Mouse (Mus musculus) embryonic facial prominence, embryonic 14.5 days (tissue): ENCODE results near the gene Rorc. TPM values are rescaled to one million over a fixed set of nuclear protein-coding genes. Genes with fewer than 3 reads are reported as not detected.

Source experiments
- ATAC-seq: fragments of 200-750 bp; cut with Nextera tagmentation; 2 replicates; pipeline ENCODE4 v1.8.0; 2017; ENCODE audit warnings: low read depth, moderate number of reproducible peaks, moderate TSS enrichment
- DNase-seq: peaks from one replicate; pipeline ENCODE4 v3.0.0-alpha.2; 2015; ENCODE audit warnings: low spot score
- H3K27ac ChIP-seq: fragments of 300-500 bp; sonication (generic); replicated peaks from 2 replicates; pipeline ENCODE4 v1.5.1; 2014; ENCODE audit warnings: low read depth, mild to moderate bottlenecking, low read length, moderate library complexity
- H3K27me3 ChIP-seq: fragments of 300-500 bp; sonication (generic); replicated peaks from 2 replicates; pipeline ENCODE4 v1.6.1; 2014; ENCODE audit warnings: low read length; ENCODE audit not compliant: control insufficient read depth, insufficient read depth
- H3K36me3 ChIP-seq: fragments of 300-500 bp; sonication (generic); 2 replicates; pipeline ENCODE4 v1.6.1; 2014; ENCODE audit warnings: low read length, mixed read lengths; ENCODE audit not compliant: control insufficient read depth, insufficient read depth
- H3K4me1 ChIP-seq: fragments of 300-500 bp; sonication (generic); 2 replicates; pipeline ENCODE4 v1.6.1; 2014; ENCODE audit warnings: antibody characterized with exemption, low read length; ENCODE audit not compliant: control insufficient read depth, insufficient read depth
- H3K4me2 ChIP-seq: fragments of 300-500 bp; sonication (generic); 2 replicates; pipeline ENCODE4 v1.6.1; 2014; ENCODE audit warnings: low read depth, mild to moderate bottlenecking, low read length, moderate library complexity, mixed read lengths
- H3K4me3 ChIP-seq: fragments of 300-500 bp; sonication (generic); 2 replicates; pipeline ENCODE4 v1.5.1; 2014; ENCODE audit warnings: low read depth, mild to moderate bottlenecking, low read length
- H3K9ac ChIP-seq: fragments of 300-500 bp; sonication (generic); 2 replicates; pipeline ENCODE4 v1.6.1; 2014; ENCODE audit warnings: low read depth, mild to moderate bottlenecking, low read length, moderate library complexity, mixed read lengths
- H3K9me3 ChIP-seq: fragments of 300-500 bp; sonication (generic); 2 replicates; pipeline ENCODE4 v1.6.1; 2016; ENCODE audit warnings: low read length; ENCODE audit not compliant: control insufficient read depth
- WGBS: fragments of 180-500 bp; shearing (Covaris S2); extraction: QIAGEN DNeasy Blood & Tissue Kit; methylation state at CpG from one replicate; pipeline ENCODE4 v1.1.7; 2014; 5-methylcytosine and 5-hydroxymethylcytosine counted together
- polyA plus RNA-seq: library from polyadenylated mRNA; unstranded; fragments of >200 nt; fragmentation: Nextera tagmentation; extraction: Ambion mirVana; gene quantifications from 2 replicates; pipeline ENCODE4 v1.2.1, GENCODE M21; 2014

Rorc gene
- polyA plus RNA-seq, 1 experiment from 2014 or later: 2.8 TPM

DNA sequence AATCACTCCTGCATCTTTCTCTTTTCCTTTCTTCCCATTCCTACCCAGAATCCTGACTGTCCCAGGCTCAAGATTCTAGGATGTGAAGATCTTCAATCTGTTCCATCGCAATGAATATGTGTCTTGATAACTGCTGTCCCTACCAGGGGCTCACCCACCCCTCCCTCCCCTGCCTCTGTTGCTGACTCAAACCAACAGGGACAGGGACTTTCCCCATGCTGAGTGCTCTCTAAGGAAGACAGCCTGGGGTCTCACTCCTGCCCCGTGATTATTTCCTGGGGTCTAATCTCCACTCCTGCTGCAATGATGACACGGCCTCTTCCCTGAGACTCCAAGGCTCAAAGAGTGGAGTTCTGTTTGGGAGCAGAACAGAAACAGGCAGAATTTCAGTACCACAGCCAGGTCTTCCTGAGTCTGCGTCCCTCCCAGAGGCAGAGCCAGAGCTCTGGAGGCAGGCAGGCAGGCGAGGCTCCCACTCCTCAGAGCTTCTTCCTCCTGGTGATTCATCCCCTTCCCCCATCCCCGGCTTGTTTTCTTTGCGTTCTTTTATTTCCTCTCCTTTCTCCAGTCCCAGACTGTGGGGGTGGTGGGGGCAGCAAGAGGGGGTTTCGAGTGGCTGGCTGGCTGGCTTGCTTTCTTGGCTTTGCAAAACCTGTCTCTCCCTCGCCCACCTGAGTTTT is 7.4 kb downstream of the Rorc start:
- ATAC-seq: no peak
- no peak overlapping the region for H3K9ac ChIP-seq
- peaks cover 5% of the 10 kb centered on the region; the same call in 1 of the 2 replicates for H3K4me1 ChIP-seq
- 15% methylated on average over 9 of the region's 9 CpGs for WGBS
- no peaks in the 10 kb centered on the region for H3K9me3 ChIP-seq
- DNase-seq: no peak
- H3K4me3 ChIP-seq: no peak overlapping the region
- no peak overlapping the region for H3K27ac ChIP-seq
- H3K27me3 ChIP-seq: no peaks in the 10 kb centered on the region
- no peak overlapping the region for H3K4me2 ChIP-seq
- H3K36me3 ChIP-seq: no peaks in the 10 kb centered on the region

DNA sequence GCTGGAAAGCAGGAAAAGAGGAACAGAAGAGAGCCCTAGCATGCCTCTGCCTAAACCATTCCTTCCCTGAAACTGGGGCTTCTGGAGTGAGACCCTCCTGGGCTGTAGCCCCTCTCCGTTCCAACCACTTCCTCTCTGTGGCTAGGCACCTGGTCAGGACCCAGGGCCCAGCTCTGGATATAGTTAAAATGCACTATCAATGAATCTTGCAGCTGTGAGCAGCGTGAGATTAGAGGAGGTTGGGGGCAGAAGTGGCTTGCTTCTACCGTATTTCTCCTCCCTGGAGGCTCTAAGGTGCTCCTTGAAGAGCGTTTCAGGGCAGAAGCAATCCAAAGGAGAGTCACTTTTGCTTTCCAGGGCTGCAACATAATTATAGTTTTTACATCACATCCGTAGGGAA is 9.7 kb downstream of the Rorc start:
- Histone ChIP-seq H3K27ac (no peak overlapping the region), H3K4me2 (no peak overlapping the region), H3K36me3 (no peaks in the 10 kb centered on the region), H3K9me3 (no peaks in the 10 kb centered on the region), H3K9ac (no peak overlapping the region), H3K4me3 (no peak overlapping the region), H3K4me1 (peaks cover 2% of the 10 kb centered on the region; the same call in 1 of the 2 replicates), H3K27me3 (no peaks in the 10 kb centered on the region)
- 60% methylated on average over 5 of the region's 5 CpGs for WGBS
- no peak for ATAC-seq
- no peak for DNase-seq

DNA sequence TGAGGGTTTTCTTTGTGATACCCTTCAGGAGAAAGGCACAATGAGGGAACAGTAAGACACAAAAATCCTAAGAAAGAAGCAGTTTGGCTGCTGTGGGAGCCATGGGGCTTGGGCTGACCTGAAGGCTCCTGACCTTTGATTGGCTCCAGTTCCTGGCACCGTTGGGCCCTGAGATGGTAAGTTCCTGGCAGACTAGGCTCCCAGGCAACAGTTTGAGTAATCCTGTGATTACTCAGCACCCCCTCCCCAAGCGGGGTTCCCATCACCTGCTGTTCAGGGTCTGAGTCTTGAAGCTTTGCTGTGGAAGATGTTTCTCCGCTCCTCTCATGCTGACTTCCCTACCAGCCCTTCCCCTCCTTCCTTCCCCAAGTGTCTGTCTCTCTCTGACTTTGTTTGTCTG is 10.9 kb downstream of the Rorc start:
- no peaks in the 10 kb centered on the region for H3K9me3 ChIP-seq
- H3K36me3 ChIP-seq: no peaks in the 10 kb centered on the region
- H3K9ac ChIP-seq: no peak overlapping the region
- H3K4me3 ChIP-seq: no peak overlapping the region
- no peak for ATAC-seq
- DNase-seq: no peak
- no peak overlapping the region for H3K27ac ChIP-seq
- H3K4me1 ChIP-seq: no peaks in the 10 kb centered on the region
- H3K4me2 ChIP-seq: no peak overlapping the region
- H3K27me3 ChIP-seq: no peaks in the 10 kb centered on the region
- WGBS: 57% methylated on average over 3 of the region's 3 CpGs

DNA sequence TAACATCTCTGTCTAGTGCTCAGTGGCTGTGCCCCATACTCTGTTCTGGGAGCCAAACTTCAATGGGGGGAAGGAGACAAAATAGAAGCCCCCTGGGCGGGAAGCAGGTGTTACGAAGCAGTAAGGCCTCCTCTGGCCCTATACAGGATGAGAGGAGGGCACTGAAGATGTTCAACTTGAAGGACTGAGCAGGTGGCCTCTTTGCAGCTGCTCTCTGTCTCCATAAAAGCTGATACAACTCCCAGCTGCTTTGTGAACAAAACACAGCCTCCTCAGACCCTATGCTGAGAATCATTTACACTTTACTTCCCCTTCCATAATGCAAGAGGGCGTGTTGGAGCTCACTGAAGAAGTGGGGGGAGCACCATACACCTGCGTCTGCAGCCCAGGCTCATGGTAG is 14.1 kb downstream of the Rorc start:
- Histone ChIP-seq H3K9me3 (no peaks in the 10 kb centered on the region), H3K36me3 (no peaks in the 10 kb centered on the region), H3K4me1 (no peaks in the 10 kb centered on the region), H3K27me3 (no peaks in the 10 kb centered on the region), H3K27ac (no peak overlapping the region), H3K9ac (no peak overlapping the region), H3K4me3 (no peak overlapping the region), H3K4me2 (no peak overlapping the region)
- 64% methylated on average over 4 of the region's 4 CpGs for WGBS
- DNase-seq (no peak), ATAC-seq (no peak)

DNA sequence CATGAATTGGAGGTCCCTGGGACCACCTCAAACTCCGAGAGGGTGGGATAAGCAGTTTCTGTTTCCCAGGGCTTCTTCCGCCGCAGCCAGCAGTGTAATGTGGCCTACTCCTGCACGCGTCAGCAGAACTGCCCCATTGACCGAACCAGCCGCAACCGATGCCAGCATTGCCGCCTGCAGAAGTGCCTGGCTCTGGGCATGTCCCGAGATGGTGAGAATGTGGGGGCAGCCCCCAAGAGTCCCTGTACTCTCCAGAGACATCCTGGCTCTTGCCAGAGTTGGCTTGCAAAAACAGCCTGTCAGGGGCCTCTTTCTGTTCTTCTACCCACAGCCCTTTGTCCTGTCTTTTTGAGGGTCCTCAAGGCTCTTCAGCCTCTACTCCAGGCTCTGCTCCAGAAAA is 14.8 kb downstream of the Rorc start:
- Histone ChIP-seq H3K4me1 (no peaks in the 10 kb centered on the region), H3K9me3 (no peaks in the 10 kb centered on the region), H3K4me3 (no peak overlapping the region), H3K27ac (no peak overlapping the region), H3K36me3 (no peaks in the 10 kb centered on the region), H3K9ac (no peak overlapping the region), H3K27me3 (no peaks in the 10 kb centered on the region), H3K4me2 (no peak overlapping the region)
- WGBS: 89% methylated on average over 9 of the region's 10 CpGs
- ATAC-seq (no peak), DNase-seq (no peak)

DNA sequence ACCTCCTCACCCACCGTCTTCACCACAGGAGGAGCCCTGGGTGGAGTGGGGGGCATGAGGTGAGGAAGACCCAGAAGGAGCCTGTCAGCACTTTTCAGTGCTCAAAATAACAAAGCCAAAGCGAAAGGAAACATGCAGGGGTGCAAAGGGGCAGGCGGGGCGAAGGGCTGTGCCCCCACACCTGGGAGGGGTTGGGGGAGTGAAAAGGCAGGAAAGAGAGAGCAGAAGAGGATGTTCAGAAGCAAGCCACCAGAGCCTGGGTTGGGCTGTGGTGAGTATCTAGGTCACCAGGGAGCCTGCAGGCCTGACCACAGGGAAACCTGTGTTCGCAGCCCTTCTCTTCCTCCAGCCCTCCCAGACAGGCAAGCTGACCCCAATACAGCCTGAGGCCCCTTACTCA is 15.5 kb downstream of the Rorc start:
- ATAC-seq: no peak
- no peak overlapping the region for H3K4me3 ChIP-seq
- H3K9ac ChIP-seq: no peak overlapping the region
- no peak overlapping the region for H3K4me2 ChIP-seq
- no peaks in the 10 kb centered on the region for H3K9me3 ChIP-seq
- H3K4me1 ChIP-seq: no peaks in the 10 kb centered on the region
- H3K36me3 ChIP-seq: no peaks in the 10 kb centered on the region
- 81% methylated on average over 5 of the region's 5 CpGs for WGBS
- no peaks in the 10 kb centered on the region for H3K27me3 ChIP-seq
- no peak overlapping the region for H3K27ac ChIP-seq
- DNase-seq: no peak

DNA sequence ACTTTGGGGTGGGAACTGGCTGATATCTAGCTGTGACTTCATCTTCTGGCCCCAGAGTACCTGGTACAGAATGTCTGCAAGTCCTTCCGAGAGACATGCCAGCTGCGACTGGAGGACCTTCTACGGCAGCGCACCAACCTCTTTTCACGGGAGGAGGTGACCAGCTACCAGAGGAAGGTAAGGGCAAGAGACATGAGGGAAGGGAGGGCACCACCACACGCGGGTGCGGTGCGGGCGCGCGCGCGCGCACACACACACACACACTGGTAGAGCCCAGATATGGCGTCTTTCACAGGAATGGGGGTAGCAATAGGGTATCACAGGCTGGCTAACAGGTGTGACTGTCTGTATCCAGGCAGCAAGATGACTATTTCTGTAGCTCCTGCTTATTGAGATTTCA is 16.8 kb downstream of the Rorc start:
- no peak for DNase-seq
- H3K27me3 ChIP-seq: no peaks in the 10 kb centered on the region
- no peak overlapping the region for H3K4me2 ChIP-seq
- H3K9ac ChIP-seq: no peak overlapping the region
- no peak overlapping the region for H3K27ac ChIP-seq
- ATAC-seq: no peak
- H3K4me1 ChIP-seq: no peaks in the 10 kb centered on the region
- no peaks in the 10 kb centered on the region for H3K36me3 ChIP-seq
- no peak overlapping the region for H3K4me3 ChIP-seq
- WGBS: 96% methylated on average over 16 of the region's 16 CpGs
- no peaks in the 10 kb centered on the region for H3K9me3 ChIP-seq

DNA sequence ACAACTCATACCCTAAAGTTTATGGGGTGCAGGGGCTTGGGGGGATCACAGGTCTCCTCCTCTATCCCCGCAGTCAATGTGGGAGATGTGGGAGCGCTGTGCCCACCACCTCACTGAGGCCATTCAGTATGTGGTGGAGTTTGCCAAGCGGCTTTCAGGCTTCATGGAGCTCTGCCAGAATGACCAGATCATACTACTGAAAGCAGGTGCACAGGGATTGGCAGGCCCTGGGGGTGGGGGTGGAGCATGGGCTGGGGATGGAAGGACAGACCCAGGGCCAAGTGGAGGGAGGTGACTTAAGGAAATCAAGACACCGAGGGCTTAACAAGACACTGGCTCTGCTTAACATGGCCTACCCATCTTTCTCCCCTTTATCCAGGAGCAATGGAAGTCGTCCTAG is 18.4 kb downstream of the Rorc start:
- Histone ChIP-seq H3K4me1 (no peaks in the 10 kb centered on the region), H3K27me3 (no peaks in the 10 kb centered on the region), H3K9ac (no peak overlapping the region), H3K36me3 (no peaks in the 10 kb centered on the region), H3K4me3 (no peak overlapping the region), H3K9me3 (no peaks in the 10 kb centered on the region), H3K4me2 (no peak overlapping the region), H3K27ac (no peak overlapping the region)
- DNase-seq (no peak), ATAC-seq (no peak)
- WGBS: 81% methylated on average over 5 of the region's 5 CpGs

DNA sequence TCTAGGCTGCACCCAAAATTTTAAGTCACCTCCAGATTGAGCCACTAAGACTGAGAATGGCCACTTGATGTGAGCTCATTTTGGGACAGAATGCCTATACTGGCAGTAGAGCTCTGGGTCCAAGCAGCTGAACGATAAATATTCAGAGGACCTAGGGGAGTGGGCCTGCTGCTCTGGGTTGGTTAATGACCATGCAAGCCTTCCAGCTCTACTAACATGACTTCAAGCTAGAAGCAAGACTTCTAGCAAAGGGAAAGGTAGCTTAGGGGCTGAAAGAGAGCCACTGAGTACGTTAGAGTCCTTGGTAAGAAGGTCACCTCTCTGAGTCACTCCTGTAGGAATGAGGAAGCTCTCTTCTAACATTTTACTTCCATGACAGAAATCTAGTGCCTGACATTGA is 19.5 kb downstream of the Rorc start:
- ATAC-seq (no peak), DNase-seq (no peak)
- no peaks in the 10 kb centered on the region for H3K9me3 ChIP-seq
- no peaks in the 10 kb centered on the region for H3K27me3 ChIP-seq
- no peaks in the 10 kb centered on the region for H3K4me1 ChIP-seq
- no peak overlapping the region for H3K9ac ChIP-seq
- H3K4me3 ChIP-seq: no peak overlapping the region
- 82% methylated on average over 2 of the region's 2 CpGs for WGBS
- H3K27ac ChIP-seq: no peak overlapping the region
- no peak overlapping the region for H3K4me2 ChIP-seq
- no peaks in the 10 kb centered on the region for H3K36me3 ChIP-seq
